ENCODE assay signal across 31 mouse cellular contexts in genomic region chr10:28698175-28698574, GRCm38 (mm10). TPM values are rescaled to one million over a fixed set of nuclear protein-coding genes. Genes with fewer than 3 reads are reported as not detected.
"Had no signal": no experiment of that assay in that cellular context is flagged by ENCODE, and none has a peak within 500 bp of the region (broad histone marks: within the 10 kb centered on the region; RNA-seq: fewer than 3 reads in every experiment).

No protein-coding gene starts in this region.

- H3K4me3 ChIP-seq: heart, adult 2 months; heart, embryonic 13.5 days; heart, embryonic 15.5 days; hindbrain, embryonic 13.5 days; hindbrain, embryonic 15.5 days; kidney, embryonic 15.5 days; limb, embryonic 13.5 days; limb, embryonic 15.5 days; liver, embryonic 12.5 days had no signal

- DNase-seq: gastrocnemius, postnatal 14 days; gastrocnemius, postnatal 36 days; heart, adult 11 months; heart, adult 2 months; heart, postnatal 14 days; heart, postnatal 36 days; kidney, adult 11 months; kidney, adult 2 months; kidney, adult 9 months; kidney, postnatal 14 days; kidney, postnatal 36 days; layer of hippocampus, adult 9-11 months; layer of hippocampus, postnatal 36 days had no signal

- H3K27ac ChIP-seq: heart, adult 2 months; heart, embryonic 13.5 days; heart, embryonic 15.5 days; hindbrain, embryonic 13.5 days; hindbrain, embryonic 15.5 days; hindbrain, postnatal 0 days; kidney, embryonic 15.5 days; kidney, postnatal 0 days; limb, embryonic 13.5 days; limb, embryonic 15.5 days; liver, embryonic 12.5 days; liver, embryonic 14.5 days had no signal

- ATAC-seq: hindbrain, postnatal 0 days; liver, embryonic 12.5 days had no signal

RNA-seq across cellular contexts. Expression of gene Themis, which starts 30.0 kb away (rescaled TPM):
- total RNA-seq: gastrocnemius, adult 18-20 months; gastrocnemius, adult 8-10 months; hindbrain, postnatal 0 days; layer of hippocampus, adult 18-20 months; layer of hippocampus, adult 8-10 months; layer of hippocampus, postnatal 14 days; layer of hippocampus, postnatal 36 days; left cerebral cortex, adult 8-10 months; left cerebral cortex, postnatal 36 days had no signal
